16 mouse cellular contexts compared by ENCODE assay signal in genomic region chr1:151296621-151297020, GRCm38 (mm10).
"Had no signal": no experiment of that assay in that cellular context is flagged by ENCODE, and none has a peak within 500 bp of the region (broad histone marks: within the 10 kb centered on the region; RNA-seq: fewer than 3 reads in every experiment).

No protein-coding gene starts in this region.

- H3K9ac ChIP-seq: hindbrain, embryonic 15.5 days; limb, embryonic 13.5 days; liver, embryonic 14.5 days; lung, embryonic 14.5 days; neural tube, embryonic 12.5 days had no signal

- H3K9me3 ChIP-seq: hindbrain, embryonic 15.5 days; limb, embryonic 13.5 days; midbrain, embryonic 10.5 days; neural tube, embryonic 12.5 days had no signal

- H3K27ac ChIP-seq: hindbrain, embryonic 15.5 days; kidney, postnatal 0 days; layer of hippocampus, adult 2 months; limb, embryonic 13.5 days; liver, embryonic 14.5 days; midbrain, embryonic 10.5 days; neural tube, embryonic 12.5 days had no signal

- H3K4me2 ChIP-seq: hindbrain, embryonic 15.5 days; limb, embryonic 13.5 days; lung, embryonic 14.5 days; neural tube, embryonic 12.5 days had no signal

- H3K27me3 ChIP-seq: hindbrain, embryonic 15.5 days; limb, embryonic 13.5 days; neural tube, embryonic 12.5 days had no signal

- H3K36me3 ChIP-seq: hindbrain, embryonic 15.5 days; limb, embryonic 13.5 days; midbrain, embryonic 10.5 days; neural tube, embryonic 12.5 days had no signal

- H3K4me3 ChIP-seq: hindbrain, embryonic 15.5 days; layer of hippocampus, adult 2 months; limb, embryonic 13.5 days; midbrain, embryonic 10.5 days; neural tube, embryonic 12.5 days had no signal

- DNase-seq: kidney, adult 8-10 months; kidney, postnatal 36 days; left cerebral cortex, postnatal 4 days; lung, embryonic 14.5 days; lung, postnatal 10 days; lung, postnatal 4 days; retina, postnatal 1 day; right cerebral cortex, postnatal 4 days; thymus, postnatal 4 days had no signal

- H3K4me1 ChIP-seq: hindbrain, embryonic 15.5 days; limb, embryonic 13.5 days; midbrain, embryonic 10.5 days; neural tube, embryonic 12.5 days had no signal
